Mouse (Mus musculus) embryonic fibroblast, embryonic 13.5 days (primary cell): ENCODE data around the gene Hbq1b.

ENCODE experiments used
- CTCF ChIP-seq: IDR thresholded peaks from 2 replicates; pipeline ENCODE4 v1.5.1; 2011; ENCODE audit warnings: mild to moderate bottlenecking, control low read depth, low read length, moderate library complexity, borderline replicate concordance; ENCODE audit not compliant: insufficient read depth
- POLR2A ChIP-seq: IDR thresholded peaks from 2 replicates; pipeline ENCODE4 v1.6.1; 2011; ENCODE audit warnings: low read depth, mild to moderate bottlenecking, control low read depth, low read length, moderate library complexity

GRCm38 (mm10) chr11:32253121-32253520, 33.6 kb upstream of the Hbq1b start:
- no peak for TF ChIP-seq POLR2A
- TF ChIP-seq CTCF = no peak
